Mouse (Mus musculus): ENCODE data around the gene Tctex1d1.

DNA sequence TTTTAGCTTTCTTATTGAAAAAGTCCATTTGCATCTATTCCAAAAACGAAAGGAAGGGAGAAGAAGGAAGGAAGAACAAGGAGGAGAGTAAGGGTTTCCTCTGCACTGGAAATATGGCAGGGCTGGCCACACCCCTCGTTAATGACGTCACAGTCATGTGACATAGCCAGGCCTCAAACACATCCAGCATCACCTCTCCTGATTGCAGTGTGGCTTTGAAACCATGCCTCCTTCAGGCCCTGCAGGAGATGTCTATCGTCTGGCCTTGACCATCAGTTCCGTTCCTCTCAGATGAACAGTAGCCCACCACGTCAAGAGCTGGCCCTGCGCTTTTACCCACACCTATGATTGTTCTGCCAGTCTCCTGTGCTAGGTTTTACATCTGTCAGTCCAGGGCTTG lies 7.8 kb downstream of the Tctex1d1 start:
- TF ChIP-seq REST (IDR thresholded peaks at IDR 0.05; ENCODE audit: insufficient read depth, insufficient read length) (no peak), POLR2AphosphoS2 (IDR thresholded peaks at IDR 0.05; ENCODE audit: insufficient read length, low read depth) (no peak), CEBPB (IDR thresholded peaks at IDR 0.05; ENCODE audit: insufficient read depth, poor library complexity, severe bottlenecking) (no peak), MAX (IDR thresholded peaks at IDR 0.05; ENCODE audit: low read depth) (no peak), POLR2A (IDR thresholded peaks at IDR 0.05; ENCODE audit: insufficient read length, low read depth) (no peak), USF1 (IDR thresholded peaks at IDR 0.05; ENCODE audit: low read depth) (no peak), TCF12 (IDR thresholded peaks at IDR 0.05; ENCODE audit: insufficient read depth, poor library complexity, severe bottlenecking) (no peak), TCF3 (IDR thresholded peaks at IDR 0.05; ENCODE audit: insufficient read length, low read depth) (no peak), MYOD1 (IDR thresholded peaks at IDR 0.05; ENCODE audit: control insufficient read depth in 1 of 3, insufficient read length in 2 of 3, low read depth in 2 of 3) (no peak), MYOG (IDR thresholded peaks at IDR 0.05; ENCODE audit: control insufficient read depth in 1 of 3, insufficient read depth in 1 of 3, insufficient read length in 2 of 3, low read depth in 2 of 3) (no peak)

Measured in myocyte (in vitro differentiated cells).